Mouse (Mus musculus): ENCODE data around the gene Tpte. TPM values are rescaled to one million over a fixed set of nuclear protein-coding genes. Genes with fewer than 3 reads are reported as not detected.

The Tpte gene
- total RNA-seq, 2 experiments from 2014 or later, result not detected

DNA sequence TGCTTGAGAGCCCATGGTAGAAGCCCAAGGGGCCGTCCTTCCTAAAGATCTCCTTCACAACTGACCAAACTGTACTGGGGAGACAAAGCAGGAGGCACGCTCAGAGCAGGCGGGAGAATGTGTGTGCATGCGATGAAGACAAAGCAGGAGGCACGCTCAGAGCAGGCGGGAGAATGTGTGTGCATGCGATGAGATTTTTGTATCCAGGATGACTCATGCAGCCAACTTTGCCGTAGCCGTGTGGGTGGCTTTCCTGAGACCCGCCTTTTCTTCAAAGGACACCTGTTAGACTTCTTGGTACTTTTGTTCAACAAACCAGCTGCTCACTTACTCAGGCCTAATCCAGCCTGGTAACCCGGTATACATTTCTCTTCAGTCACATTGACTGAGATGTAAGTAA lies 97.7 kb downstream of the Tpte start:
- no peak for DNase-seq

DNA sequence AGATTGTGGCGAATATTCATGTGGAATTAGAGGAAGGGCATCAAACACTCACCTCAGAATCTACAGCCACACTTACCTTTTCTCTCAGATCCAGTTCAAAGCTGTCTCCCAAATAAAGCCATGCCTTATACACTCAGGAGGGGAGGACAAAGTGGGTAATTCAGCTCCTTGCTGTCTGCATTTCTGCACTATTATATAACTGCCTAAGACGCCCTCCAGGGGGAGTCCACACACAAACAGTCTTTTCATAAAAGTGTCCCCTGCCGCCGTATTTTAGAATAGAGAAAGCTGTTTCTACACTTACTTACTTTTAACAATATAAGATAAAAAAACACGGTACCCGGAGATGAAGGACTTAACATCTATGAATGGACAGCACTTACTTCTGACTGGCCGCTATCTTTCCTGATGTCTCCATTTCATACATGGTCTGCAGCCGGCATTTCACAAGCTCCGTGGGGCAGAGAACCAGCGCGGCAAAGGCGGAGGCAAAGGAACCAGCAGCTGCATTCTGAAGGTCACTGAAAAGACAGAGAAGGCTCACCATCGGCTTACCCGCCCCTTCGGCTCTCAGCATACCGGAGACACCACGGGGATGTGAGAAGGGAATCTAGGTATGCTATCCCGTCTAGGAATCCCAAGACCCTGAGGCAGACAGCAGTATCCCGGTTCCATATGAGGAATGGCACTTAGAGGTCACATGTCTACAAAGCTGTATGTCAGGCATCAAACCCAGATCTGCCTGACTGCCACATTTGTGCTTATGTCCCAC lies 99.8 kb downstream of the Tpte start:
- no peak for DNase-seq

DNA sequence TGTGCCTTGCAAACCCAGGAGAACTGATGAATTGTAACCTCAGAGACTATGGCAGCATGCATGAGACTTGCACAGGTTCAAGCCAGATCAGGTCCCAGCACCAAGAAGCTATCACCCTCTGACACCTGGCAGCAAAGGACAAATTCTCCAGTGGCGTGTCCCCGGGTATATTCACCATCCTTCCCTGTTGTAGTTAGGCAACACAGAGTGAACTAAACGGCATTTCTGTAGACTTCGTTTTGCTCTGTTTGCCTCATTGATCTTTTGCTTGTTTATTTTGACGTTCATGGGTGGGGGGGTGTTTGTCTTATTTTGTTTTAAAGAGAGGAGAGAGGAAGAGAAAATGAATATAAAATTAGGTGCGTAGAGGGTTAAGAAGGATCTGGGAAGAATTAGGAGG lies 101.9 kb downstream of the Tpte start:
- no peak for DNase-seq

DNA sequence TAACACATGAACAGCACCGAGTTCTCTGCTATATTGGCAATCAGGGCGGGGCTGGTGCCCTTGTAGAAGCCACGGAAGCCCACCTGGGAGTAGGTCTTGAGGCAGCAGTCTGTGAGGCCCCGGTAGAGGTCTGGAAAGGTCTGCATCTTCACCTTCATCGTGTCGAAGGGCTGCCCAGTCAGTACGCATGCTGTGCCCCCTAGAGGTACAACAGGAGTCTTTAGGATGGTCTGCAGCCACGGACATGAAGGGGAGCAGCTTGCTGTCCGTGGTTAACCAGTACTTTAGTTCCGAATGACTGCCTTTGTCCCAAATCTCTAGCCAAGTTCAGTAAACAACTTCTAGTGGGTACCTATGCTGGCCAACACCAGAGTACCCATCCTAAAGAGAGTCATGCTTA lies 106.6 kb downstream of the Tpte start:
- DNase-seq, result no peak

DNA sequence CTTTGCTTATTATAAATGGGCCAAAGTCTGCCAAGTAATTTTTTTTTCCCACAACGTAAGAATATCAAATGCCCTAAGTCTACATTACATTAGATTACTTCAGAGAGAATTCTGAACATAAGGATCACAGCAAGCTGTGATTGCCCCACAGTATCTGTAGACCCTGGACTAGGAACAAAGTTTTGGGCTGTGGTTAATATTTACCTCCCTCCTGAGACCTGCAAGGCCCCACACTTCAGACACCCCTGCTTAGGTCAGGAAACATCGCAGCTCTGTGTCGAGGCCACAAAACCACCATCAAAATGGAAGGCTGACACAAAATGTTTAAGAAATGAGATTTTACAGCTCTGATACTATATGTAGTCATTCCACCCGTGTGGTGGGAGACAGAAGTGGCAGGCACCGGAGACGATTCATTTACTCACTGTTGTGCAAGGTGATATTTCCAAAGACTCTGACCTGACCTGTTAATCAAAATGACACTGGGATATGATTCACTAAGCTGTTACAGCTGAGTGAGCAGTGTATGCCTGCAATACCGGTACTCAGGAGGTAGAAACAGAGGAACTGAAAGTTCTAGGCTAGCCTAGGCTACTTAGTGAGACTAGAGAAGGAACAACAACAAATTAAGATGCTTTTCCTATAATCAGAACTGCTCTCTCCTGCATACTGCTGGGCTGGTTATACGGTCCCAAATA lies 107.7 kb downstream of the Tpte start:
- no peak for DNase-seq

DNA sequence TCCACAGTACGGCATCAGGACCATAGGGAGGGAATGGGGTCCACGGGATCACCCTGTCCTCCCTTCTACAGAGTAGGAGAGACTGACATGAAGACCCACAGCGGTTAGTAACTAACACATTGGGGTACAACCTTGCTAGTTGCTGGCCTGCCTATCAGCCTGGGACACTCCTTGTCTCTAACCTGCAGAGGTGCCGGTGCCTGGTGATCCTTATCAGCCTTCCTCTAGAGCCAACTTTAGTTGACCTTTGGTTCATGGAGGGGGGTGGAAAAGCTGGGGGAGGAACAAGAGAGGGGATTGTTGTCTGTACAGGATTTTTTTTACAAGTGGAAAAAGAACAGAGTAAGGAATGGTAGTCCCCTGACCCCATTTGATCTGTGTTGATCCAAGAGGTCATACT lies 111.2 kb downstream of the Tpte start:
- no peak for DNase-seq

DNA sequence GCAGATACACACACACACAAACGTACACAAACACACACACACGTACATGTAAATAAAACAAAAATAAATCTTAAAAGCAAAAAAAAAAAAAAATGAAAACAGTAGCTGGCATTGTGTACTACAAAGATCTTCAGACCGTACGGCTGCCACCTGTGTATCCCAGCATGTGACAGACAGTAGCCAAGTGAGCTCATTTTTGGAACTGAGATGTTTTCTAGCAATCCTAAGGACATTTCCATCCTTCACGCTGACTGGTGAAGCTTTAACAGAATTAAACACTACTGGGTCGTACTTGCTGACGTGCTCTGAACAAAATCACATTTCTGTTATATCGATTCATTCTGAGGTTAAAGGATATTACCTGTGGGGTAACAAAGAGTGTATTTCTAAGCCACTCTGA lies 112.0 kb downstream of the Tpte start:
- DNase-seq, result no peak

DNA sequence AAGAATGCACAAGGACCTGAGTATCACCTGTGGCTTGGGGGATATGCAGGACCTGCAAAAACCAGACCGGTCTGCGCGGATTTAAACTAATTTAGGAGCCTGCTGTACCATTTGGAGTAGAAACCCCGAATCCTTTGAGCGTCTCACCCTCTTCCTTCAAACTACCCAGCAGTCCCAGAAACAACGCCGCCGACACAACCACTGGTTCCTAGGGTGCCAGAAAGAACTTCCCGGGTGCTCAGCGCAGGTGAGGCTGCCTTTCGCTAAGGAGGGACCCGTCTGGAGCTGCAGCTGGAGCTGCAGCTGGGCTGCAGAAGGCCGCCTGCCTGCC lies 114.5 kb downstream of the Tpte start:
- no peak for DNase-seq

DNA sequence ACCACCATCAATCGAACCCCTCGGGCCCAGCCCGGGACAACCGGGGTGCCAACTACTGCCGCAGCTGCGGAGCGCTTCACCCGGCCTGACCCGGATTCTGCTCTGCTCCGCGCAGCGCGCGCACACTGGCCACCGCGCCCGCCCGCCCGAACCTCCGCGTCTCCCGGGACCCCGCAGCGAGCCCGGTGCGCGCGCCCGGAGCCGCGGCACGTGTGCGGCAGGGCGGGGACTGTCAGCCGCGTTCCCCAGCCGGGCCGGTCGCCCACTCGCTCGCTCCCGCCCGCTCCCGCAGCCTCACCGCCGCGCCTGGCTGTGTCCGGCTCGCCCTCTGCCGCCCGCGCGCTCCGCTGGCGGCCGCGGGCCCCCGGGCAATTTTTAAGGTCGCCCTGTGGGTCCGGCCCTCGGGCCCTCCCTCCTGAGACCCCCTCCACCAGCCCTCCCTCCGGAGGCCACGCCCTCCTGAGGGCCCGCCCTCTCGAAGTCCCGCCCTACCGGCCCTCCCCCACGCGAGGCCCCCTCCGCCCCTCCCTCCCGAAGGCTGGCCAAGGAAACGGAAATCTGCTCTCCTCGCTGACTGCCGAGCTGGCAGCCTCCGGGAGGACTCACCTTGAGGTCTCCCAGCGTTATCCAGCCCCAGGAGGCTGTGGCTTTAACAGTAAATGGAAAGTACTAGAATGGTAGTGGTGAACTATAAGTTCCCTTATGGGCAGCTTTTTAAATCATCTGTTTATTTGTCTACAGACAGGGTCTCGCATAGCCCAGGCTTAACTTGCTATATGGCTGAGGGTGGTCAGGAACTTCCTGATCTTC lies 115.1 kb downstream of the Tpte start, which contains the start of gene Slc25a15:
Gene Slc25a15 (minus strand): TSS at position 456 of the 810 bp plus-strand sequence.
- peak; percentile 89 to 90 for DNase-seq

DNA sequence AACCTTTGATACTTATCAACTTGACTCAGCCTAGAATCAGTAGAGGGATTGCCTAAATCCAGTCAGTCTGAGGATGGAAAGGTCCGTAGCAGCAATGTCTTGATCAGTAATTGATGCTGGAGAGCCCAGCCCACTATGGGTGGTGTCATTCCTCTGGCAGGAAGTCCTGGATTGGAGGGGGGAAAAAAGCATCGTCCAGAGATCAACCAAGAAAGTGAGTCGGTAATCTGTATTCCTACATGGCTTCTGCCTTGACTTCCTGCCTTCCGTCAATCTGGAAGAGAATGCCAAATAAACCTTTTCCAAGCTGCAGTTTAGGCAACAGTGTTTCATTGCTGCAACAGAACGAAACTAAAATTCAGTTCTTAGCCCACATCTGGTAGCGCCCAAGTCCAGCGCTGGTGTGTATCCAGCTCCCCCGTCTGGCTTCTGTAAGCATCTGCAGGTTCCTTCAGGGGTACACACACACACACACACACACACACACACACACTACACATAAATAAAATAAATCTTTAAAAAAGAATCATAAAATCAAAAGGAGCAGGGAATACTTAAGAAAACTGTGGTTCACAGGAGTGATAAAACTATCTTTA lies 116.1 kb downstream of the Tpte start:
- no peak for DNase-seq

DNA sequence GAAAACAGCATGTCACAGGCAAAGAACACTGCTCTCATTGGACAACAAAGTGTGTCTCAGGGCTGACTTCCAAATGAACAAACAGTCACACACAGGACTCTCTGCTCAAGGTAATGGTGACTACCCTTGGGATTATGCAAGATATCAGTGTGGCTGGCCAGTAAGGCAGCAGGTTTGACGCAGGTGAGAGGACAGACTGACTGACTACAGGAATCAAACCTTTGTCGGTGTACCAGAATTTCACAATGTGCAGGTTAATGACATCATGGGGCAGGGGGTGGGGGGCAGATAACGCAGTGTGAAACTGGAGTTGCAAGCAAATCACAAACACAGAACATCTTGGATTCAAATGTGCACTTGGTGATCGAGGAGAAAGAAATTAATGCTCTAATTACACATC lies 117.4 kb downstream of the Tpte start:
- DNase-seq, result no peak

DNA sequence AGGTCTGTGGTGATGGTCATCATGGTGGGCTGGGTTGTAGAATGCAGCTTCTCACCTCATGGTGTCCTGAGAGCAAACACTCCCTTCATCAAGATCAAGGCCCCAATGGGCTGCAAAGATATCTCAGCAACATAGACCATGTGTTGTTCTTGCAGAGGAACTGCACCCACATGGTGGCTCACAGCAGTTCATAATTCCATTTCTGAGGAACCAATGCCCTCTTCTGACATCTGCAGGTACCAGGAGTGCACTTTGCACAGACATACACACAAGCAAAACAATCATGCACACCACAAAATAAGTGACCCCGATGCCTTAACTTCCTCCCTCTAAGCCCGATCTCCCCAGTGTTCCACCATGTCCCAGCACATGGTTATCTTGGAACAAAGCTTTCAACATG lies 120.0 kb downstream of the Tpte start:
- no peak for DNase-seq

DNA sequence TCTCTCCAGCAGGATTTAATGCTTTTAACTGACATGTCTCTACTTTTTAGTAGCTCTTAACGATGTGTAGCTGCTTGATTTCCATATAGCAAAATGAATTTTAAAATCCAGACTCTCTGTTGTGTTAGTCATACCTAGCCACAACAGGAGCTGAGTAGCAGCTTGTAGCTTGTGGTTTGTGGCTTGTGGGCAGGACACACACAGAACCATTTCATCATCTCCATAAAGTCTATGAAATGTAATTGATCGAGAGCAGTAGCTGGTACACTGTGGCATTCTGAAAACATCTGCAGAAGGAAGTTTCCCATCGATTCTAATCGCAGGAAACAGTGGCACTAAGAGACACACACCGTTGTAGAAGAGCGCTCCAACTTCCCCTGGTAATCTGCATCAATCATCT lies 122.5 kb downstream of the Tpte start:
- DNase-seq, result no peak

DNA sequence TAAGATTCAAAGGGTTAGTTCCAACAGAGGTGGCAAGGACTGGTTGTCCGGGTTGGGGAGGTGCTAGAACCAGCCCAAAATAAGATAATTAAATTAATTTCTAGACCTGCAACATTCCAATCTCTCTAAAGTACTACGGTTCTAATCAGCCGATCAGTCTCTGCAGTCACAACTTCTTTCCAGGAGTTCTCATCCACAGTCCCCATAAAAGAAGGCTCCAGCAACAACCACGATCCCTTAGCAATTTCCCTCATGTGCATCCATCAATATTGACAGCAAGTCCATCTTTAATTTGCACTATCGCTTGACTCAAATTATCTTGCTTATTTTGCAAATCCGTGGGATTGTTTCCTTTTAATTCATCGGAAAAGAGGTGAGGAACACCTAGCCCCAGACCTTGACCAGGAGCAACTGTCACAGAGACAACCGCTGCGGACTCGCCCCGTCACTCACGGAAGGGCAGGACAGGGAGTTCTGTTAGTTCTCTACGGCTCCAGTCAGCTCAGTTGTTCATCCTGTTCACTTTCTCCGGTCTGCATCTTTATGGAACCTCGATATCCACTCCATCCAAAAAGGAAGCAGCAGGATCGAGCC lies 127.5 kb downstream of the Tpte start:
- no peak for DNase-seq

DNA sequence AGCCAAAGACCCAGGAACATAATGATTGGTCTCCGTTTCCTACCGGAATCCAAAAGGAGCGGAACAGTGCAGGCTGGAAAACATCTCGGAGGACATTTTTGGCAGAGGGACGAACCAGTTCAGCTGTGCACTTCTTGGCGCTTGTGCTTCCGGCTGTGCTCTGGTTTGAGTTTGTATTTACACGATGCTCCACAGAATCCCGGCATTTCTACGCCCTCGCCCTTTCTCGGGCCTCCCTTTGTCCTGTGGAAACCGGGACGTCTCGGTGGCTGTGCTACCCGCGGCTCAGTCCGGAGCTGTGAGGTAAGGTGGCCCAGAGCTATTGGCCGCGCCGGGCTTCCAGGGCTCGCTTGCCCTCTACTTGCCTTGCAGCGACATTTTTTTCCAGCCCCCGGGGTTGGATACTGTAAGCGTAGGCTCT lies 128.1 kb downstream of the Tpte start, which contains the start of gene Mrps31:
Gene Mrps31 (plus strand): TSS at position 80 of the 421 bp plus-strand sequence.
- DNase-seq, result peak; percentile 81 to 85

DNA sequence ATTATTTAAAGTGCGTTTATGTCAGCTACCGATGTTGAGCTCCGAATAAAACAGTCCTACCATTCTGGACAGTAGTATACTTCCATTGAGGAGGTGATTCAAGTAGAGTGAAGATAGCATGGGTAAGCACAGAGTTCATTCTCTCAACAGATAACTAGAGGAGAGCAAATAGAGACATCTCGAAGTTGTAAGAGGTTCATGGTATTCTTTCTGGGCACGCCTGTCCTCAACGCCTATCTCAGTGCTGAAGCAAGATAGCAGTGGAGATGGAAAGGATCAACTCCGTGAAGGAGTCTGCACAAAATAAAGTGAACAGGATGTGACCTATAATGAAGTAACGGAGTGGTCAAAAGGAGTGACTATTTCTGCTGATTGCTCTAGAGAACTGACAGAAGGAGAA lies 128.7 kb downstream of the Tpte start:
- no peak for DNase-seq

Other genes with a start within 250 kb of the Tpte start
- gene Atp7b, start 223.1 kb upstream of the Tpte start, total RNA-seq (2021), result 1 to 10 TPM; 1.9 to 2.1 TPM
- 10 to 100 TPM; 37.6 to 42.8 TPM for gene Alg11, start 222.7 kb upstream of the Tpte start, total RNA-seq (2021)
- under 1 TPM; 0.22 to 0.28 TPM for gene Nek5, start 158.4 kb upstream of the Tpte start, total RNA-seq (2021)
- 1 to 10 TPM; 2.3 to 3.2 TPM for gene Nek3, start 117.0 kb upstream of the Tpte start, total RNA-seq (2021)
- 1 to 10 TPM in 1 of 2 experiments, under 1 TPM in 1; 0.71 to 1.7 TPM for gene Ckap2, start 97.6 kb upstream of the Tpte start, total RNA-seq (2021)
- gene Vps36, start 90.6 kb upstream of the Tpte start, total RNA-seq (2021), result 10 to 100 TPM; 26.5 to 30.9 TPM
- 1 to 10 TPM; 3.3 to 3.4 TPM for gene Thsd1, start 56.1 kb upstream of the Tpte start, total RNA-seq (2021)
- gene Slc25a15, start 115.2 kb downstream of the Tpte start, total RNA-seq (2021), result 10 to 100 TPM; 11.6 to 12.8 TPM
- 10 to 100 TPM; 23.9 to 26.6 TPM for gene Mrps31, start 127.9 kb downstream of the Tpte start, total RNA-seq (2021)